Mouse (Mus musculus): ENCODE measurements at regions not wholly inside any gene's neighbourhood (a gene's known extent, or its start where the extent isn't known, plus 50 kb on each side); places are given as distances from the start of the nearest gene placed in this dataset.

GRCm38 (mm10) chr16:58303555-58303954 is 104.7 kb upstream of the Dcbld2 start:
- Histone ChIP-seq H3K4me3 (ENCODE audit: control insufficient read depth, low read depth, low read length) (no peak overlapping the region), H3K27me3 (ENCODE audit: control insufficient read depth, insufficient read depth, low read length) (no peaks in the 10 kb centered on the region), H3K27ac (ENCODE audit: control insufficient read depth, insufficient read depth, low read depth, low read length) (no peak overlapping the region), H3K36me3 (ENCODE audit: control insufficient read depth, insufficient read depth, low read length) (no peaks in the 10 kb centered on the region), H3K4me1 (ENCODE audit: control insufficient read depth, insufficient read depth, low read length) (no peaks in the 10 kb centered on the region; the same call in 1 of the 2 replicates)
- TF ChIP-seq CTCF (IDR thresholded peaks at IDR 0.05; ENCODE audit: control insufficient read depth, insufficient read depth, insufficient replicate concordance, low read depth, low read length), result no peak
- no peak for TF ChIP-seq POLR2A (IDR thresholded peaks at IDR 0.05; ENCODE audit: control insufficient read depth, low read depth, low read length)

- Histone ChIP-seq H3K36me3 (ENCODE audit: control insufficient read depth, insufficient read depth, low read length) (no peaks in the 10 kb centered on the region), H3K4me3 (ENCODE audit: control insufficient read depth, low read depth, low read length) (no peak overlapping the region), H3K27me3 (ENCODE audit: control insufficient read depth, insufficient read depth, low read length) (no peaks in the 10 kb centered on the region), H3K4me1 (ENCODE audit: control insufficient read depth, insufficient read depth, low read length) (no peaks in the 10 kb centered on the region), H3K27ac (ENCODE audit: control insufficient read depth, insufficient read depth, low read depth, low read length) (no peak overlapping the region)
- TF ChIP-seq POLR2A (IDR thresholded peaks at IDR 0.05; ENCODE audit: control insufficient read depth, low read depth, low read length) (no peak), CTCF (IDR thresholded peaks at IDR 0.05; ENCODE audit: control insufficient read depth, insufficient read depth, insufficient replicate concordance, low read depth, low read length) (no peak)
Measured at GRCm38 (mm10) chr16:58316889-58317455, 91.3 kb upstream of the Dcbld2 start.

- Histone ChIP-seq H3K27me3 (ENCODE audit: control insufficient read depth, insufficient read depth, low read length) (no peaks in the 10 kb centered on the region), H3K36me3 (ENCODE audit: control insufficient read depth, insufficient read depth, low read length) (no peaks in the 10 kb centered on the region), H3K4me3 (ENCODE audit: control insufficient read depth, low read depth, low read length) (no peak overlapping the region), H3K27ac (ENCODE audit: control insufficient read depth, insufficient read depth, low read depth, low read length) (no peak overlapping the region), H3K4me1 (ENCODE audit: control insufficient read depth, insufficient read depth, low read length) (no peaks in the 10 kb centered on the region)
- TF ChIP-seq CTCF (IDR thresholded peaks at IDR 0.05; ENCODE audit: control insufficient read depth, insufficient read depth, insufficient replicate concordance, low read depth, low read length), result no peak
- no peak for TF ChIP-seq POLR2A (IDR thresholded peaks at IDR 0.05; ENCODE audit: control insufficient read depth, low read depth, low read length)
Measured at GRCm38 (mm10) chr16:58331087-58331486, 77.2 kb upstream of the Dcbld2 start.

- TF ChIP-seq CTCF (IDR thresholded peaks at IDR 0.05; ENCODE audit: control insufficient read depth, insufficient read depth, insufficient replicate concordance, low read depth, low read length) (no peak), POLR2A (IDR thresholded peaks at IDR 0.05; ENCODE audit: control insufficient read depth, low read depth, low read length) (no peak)
- Histone ChIP-seq H3K4me1 (ENCODE audit: control insufficient read depth, insufficient read depth, low read length) (no peaks in the 10 kb centered on the region), H3K4me3 (ENCODE audit: control insufficient read depth, low read depth, low read length) (no peak overlapping the region), H3K27ac (ENCODE audit: control insufficient read depth, insufficient read depth, low read depth, low read length) (no peak overlapping the region), H3K36me3 (ENCODE audit: control insufficient read depth, insufficient read depth, low read length) (no peaks in the 10 kb centered on the region), H3K27me3 (ENCODE audit: control insufficient read depth, insufficient read depth, low read length) (no peaks in the 10 kb centered on the region)
Measured at GRCm38 (mm10) chr16:58343921-58344320, 64.3 kb upstream of the Dcbld2 start.

- H3K4me3 ChIP-seq (ENCODE audit: control insufficient read depth, low read depth, low read length), result no peak overlapping the region
- H3K27me3 ChIP-seq (ENCODE audit: control insufficient read depth, insufficient read depth, low read length), result no peaks in the 10 kb centered on the region
- no peaks in the 10 kb centered on the region for H3K36me3 ChIP-seq (ENCODE audit: control insufficient read depth, insufficient read depth, low read length)
- H3K4me1 ChIP-seq (ENCODE audit: control insufficient read depth, insufficient read depth, low read length), result 0 out of 2 replicates have a peak, but pooled peaks cover 2% of the 10 kb centered on the region
- TF ChIP-seq POLR2A (IDR thresholded peaks at IDR 0.05; ENCODE audit: control insufficient read depth, low read depth, low read length) (no peak), CTCF (IDR thresholded peaks at IDR 0.05; ENCODE audit: control insufficient read depth, insufficient read depth, insufficient replicate concordance, low read depth, low read length) (no peak)
- no peak overlapping the region for H3K27ac ChIP-seq (ENCODE audit: control insufficient read depth, insufficient read depth, low read depth, low read length)
Measured at GRCm38 (mm10) chr16:58349354-58349753, 58.9 kb upstream of the Dcbld2 start.

- Histone ChIP-seq H3K36me3 (ENCODE audit: control insufficient read depth, insufficient read depth, low read length) (no peaks in the 10 kb centered on the region), H3K4me3 (ENCODE audit: control insufficient read depth, low read depth, low read length) (no peak overlapping the region), H3K4me1 (ENCODE audit: control insufficient read depth, insufficient read depth, low read length) (0 out of 2 replicates have a peak, but pooled peaks cover 2% of the 10 kb centered on the region), H3K27ac (ENCODE audit: control insufficient read depth, insufficient read depth, low read depth, low read length) (no peak overlapping the region), H3K27me3 (ENCODE audit: control insufficient read depth, insufficient read depth, low read length) (no peaks in the 10 kb centered on the region)
- TF ChIP-seq POLR2A (IDR thresholded peaks at IDR 0.05; ENCODE audit: control insufficient read depth, low read depth, low read length), result no peak
- no peak for TF ChIP-seq CTCF (IDR thresholded peaks at IDR 0.05; ENCODE audit: control insufficient read depth, insufficient read depth, insufficient replicate concordance, low read depth, low read length)
Measured at GRCm38 (mm10) chr16:58349802-58350201, 58.4 kb upstream of the Dcbld2 start.

GRCm38 (mm10) chr16:58352156-58352555 is 56.1 kb upstream of the Dcbld2 start:
- H3K4me3 ChIP-seq (ENCODE audit: control insufficient read depth, low read depth, low read length), result no peak overlapping the region
- H3K36me3 ChIP-seq (ENCODE audit: control insufficient read depth, insufficient read depth, low read length), result no peaks in the 10 kb centered on the region
- H3K27ac ChIP-seq (ENCODE audit: control insufficient read depth, insufficient read depth, low read depth, low read length), result no peak overlapping the region
- 0 out of 2 replicates have a peak, but pooled peaks cover 2% of the 10 kb centered on the region for H3K4me1 ChIP-seq (ENCODE audit: control insufficient read depth, insufficient read depth, low read length)
- no peak for TF ChIP-seq CTCF (IDR thresholded peaks at IDR 0.05; ENCODE audit: control insufficient read depth, insufficient read depth, insufficient replicate concordance, low read depth, low read length)
- no peak for TF ChIP-seq POLR2A (IDR thresholded peaks at IDR 0.05; ENCODE audit: control insufficient read depth, low read depth, low read length)
- H3K27me3 ChIP-seq (ENCODE audit: control insufficient read depth, insufficient read depth, low read length), result no peaks in the 10 kb centered on the region

Measured in testis, adult 2 months (tissue).